Mouse (Mus musculus) spleen, adult 2 months (tissue): ENCODE data around the gene Gpr137. TPM values are rescaled to one million over a fixed set of nuclear protein-coding genes. Genes with fewer than 3 reads are reported as not detected.
A peak's percentile ranks its signal among the peaks of the same experiment; 100 is the strongest.
"Not testable (repeated sequence)": the region's sequence is repeated elsewhere in the genome, so short reads cannot be mapped to it uniquely, and the experiment has no call there.

Source experiments
- DNase-seq, 2 experiments: peaks; one replicate each; pipeline versions ENCODE4 v3.0.0 to v3.0.0-alpha.2; 2012 to 2021; ENCODE audit warnings: low spot score in 2 of 2, low read depth in 1 of 2
- H3K27ac ChIP-seq: fragments of 200-500 bp; 2 replicates; pipeline ENCODE4 v1.5.1; 2012; ENCODE audit warnings: low read length, inconsistent platforms; ENCODE audit not compliant: insufficient read depth
- H3K27me3 ChIP-seq: fragments of 200-500 bp; 2 replicates; pipeline ENCODE4 v1.6.1; 2012; ENCODE audit warnings: mild to moderate bottlenecking, moderate library complexity, low read length, inconsistent platforms; ENCODE audit not compliant: control insufficient read depth, insufficient read depth
- H3K36me3 ChIP-seq: fragments of 200-500 bp; 2 replicates; pipeline ENCODE4 v1.6.1; 2012; ENCODE audit warnings: mild to moderate bottlenecking, low read length, inconsistent platforms; ENCODE audit not compliant: control insufficient read depth, insufficient read depth
- H3K4me1 ChIP-seq: fragments of 200-500 bp; 2 replicates; pipeline ENCODE4 v1.6.1; 2011; ENCODE audit warnings: inconsistent platforms; ENCODE audit not compliant: control insufficient read depth, insufficient read depth, insufficient read length
- H3K4me3 ChIP-seq: fragments of 200-500 bp; 2 replicates; pipeline ENCODE4 v1.5.1; 2011; ENCODE audit warnings: mild to moderate bottlenecking, inconsistent platforms; ENCODE audit not compliant: insufficient read depth, insufficient read length; ENCODE audit errors: extremely low read depth
- CTCF ChIP-seq: fragments of 200-500 bp; IDR thresholded peaks from 2 replicates; pipeline ENCODE4 v1.5.1; 2011; ENCODE audit warnings: mild to moderate bottlenecking, inconsistent platforms; ENCODE audit not compliant: insufficient read depth, insufficient read length, insufficient replicate concordance; ENCODE audit errors: extremely low read depth
- POLR2A ChIP-seq: fragments of 200-500 bp; IDR thresholded peaks from 2 replicates; pipeline ENCODE4 v1.6.1; 2011; ENCODE audit warnings: low read depth, low read length, inconsistent platforms
- WGBS: fragments of 180-500 bp; shearing (Covaris S2); methylation state at CpG from one replicate; pipeline ENCODE4 v1.1.7; 2018; 5-methylcytosine and 5-hydroxymethylcytosine counted together
- polyA plus RNA-seq: library from polyadenylated mRNA; depleted of rRNA; stranded (reverse); fragments of >200 nt; gene quantifications from 2 replicates; pipeline ENCODE4 v1.2.3, GENCODE M21; 2012; rRNA removed

Gpr137 gene
- polyA plus RNA-seq, 1 experiment = 54.6 TPM

DNA sequence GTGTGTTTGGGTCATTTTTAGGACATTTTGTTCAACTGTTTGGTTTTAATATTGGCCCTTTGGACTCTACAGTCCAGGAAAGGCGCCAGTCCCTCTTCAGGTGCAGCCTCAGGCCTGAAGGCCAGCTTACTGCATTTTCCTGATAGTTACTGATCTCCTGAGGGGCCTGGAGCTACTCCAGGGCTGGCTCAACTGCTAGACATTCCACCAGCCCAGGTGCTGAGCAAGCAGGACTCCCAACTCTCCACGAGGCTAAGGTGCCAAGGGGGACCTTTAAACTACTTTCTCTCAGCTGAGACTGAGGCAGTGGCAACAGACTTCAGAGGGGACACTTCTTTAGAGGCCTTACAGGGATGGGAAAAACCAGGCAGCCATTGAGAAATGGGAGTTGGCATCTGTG, 37.4 kb downstream of the Gpr137 start:
- H3K27me3 ChIP-seq = no peaks in the 10 kb centered on the region
- 81% methylated on average over 2 of the region's 2 CpGs for WGBS
- no peak overlapping the region for H3K27ac ChIP-seq
- peaks cover 13% of the 10 kb centered on the region for H3K36me3 ChIP-seq
- H3K4me1 ChIP-seq = peaks cover 7% of the 10 kb centered on the region; the same call in 1 of the 2 replicates
- no peak overlapping the region for H3K4me3 ChIP-seq
- no peak for TF ChIP-seq POLR2A
- no peak for DNase-seq

DNA sequence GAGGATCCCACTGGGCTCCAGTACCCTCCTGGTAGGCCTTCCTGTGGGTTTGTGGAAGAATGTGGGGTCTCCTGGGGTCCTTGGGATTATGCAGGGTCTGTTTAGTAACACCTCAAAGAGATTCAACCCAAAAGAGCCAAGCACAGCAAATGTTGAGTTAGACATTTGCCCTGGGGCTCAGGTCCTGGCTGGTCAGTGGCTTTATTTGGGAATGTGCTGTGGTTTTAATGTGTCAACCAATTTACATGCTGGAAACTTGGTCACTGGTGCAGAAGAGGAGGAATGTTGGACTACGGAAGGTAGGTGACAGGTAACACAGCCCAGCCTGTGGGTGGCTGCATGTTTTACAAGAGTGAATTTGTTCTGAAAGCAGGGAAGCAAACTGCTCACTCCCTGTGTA, 39.2 kb downstream of the Gpr137 start:
- TF ChIP-seq POLR2A (no peak), CTCF (no peak)
- H3K4me3 ChIP-seq = no peak overlapping the region
- H3K27me3 ChIP-seq = no peaks in the 10 kb centered on the region
- no peak for DNase-seq
- 97% methylated on average over 1 of the region's 1 CpGs for WGBS
- H3K4me1 ChIP-seq = peaks cover 2% of the 10 kb centered on the region; the same call in 1 of the 2 replicates
- peaks cover 13% of the 10 kb centered on the region for H3K36me3 ChIP-seq
- no peak overlapping the region for H3K27ac ChIP-seq

DNA sequence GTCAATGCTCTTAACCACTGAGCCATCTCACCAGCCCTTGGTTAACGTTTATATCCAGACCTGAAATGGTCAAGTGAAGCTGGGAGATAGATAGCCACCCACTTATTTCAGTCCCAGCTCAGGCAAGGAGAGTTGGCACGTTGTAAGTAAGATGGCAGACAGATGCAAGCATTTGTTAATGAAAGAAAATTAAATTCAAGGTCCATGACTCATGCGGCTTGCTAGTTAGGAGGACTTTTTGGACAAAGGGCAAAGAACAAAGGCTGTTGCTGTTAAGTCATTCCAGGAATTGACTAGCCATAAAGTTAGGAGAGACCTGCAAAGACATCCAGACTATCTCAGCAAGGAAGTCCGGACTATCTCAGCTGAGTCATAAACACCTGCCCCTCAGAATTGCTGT, 42.6 kb downstream of the Gpr137 start:
- no peak for DNase-seq
- 91% methylated on average over 4 of the region's 4 CpGs for WGBS
- H3K4me3 ChIP-seq = no peak overlapping the region
- H3K36me3 ChIP-seq = no peaks in the 10 kb centered on the region; the same call in 1 of the 2 replicates
- TF ChIP-seq CTCF = no peak
- TF ChIP-seq POLR2A = no peak
- H3K4me1 ChIP-seq = no peaks in the 10 kb centered on the region
- H3K27ac ChIP-seq = no peak overlapping the region
- no peaks in the 10 kb centered on the region for H3K27me3 ChIP-seq

DNA sequence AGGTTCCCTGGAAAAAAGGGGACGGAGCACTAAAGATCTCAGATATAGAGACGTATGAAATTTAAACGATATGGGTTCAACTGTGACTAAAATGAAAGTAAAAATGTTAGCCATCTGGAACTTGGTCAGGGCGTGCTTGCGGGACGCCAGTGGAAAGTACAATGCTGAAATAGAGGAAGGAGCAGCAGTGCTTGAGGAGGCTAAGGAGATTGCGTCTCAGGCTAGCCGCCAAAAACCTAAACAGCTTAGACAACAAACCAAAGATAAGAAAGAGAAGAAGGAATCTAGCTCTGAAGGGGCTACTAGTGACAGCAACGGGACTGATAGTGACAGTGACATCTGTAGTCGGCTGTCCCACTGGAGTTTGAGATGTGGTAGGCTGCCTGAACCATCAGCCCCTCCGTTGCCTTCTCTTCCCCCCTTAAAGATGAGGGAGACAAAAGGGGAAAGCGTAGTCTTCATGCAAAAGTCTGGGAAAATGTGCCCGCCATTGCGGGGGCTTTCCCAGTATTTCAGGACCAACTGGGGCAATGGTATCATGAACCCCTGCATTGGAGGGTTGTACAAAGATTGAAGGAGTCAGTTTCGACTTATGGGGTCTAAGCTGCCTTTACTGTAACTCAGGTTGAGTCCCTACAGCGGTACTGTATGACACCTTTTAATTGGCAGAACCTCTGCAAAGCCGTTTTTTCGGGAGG, 46.5 kb downstream of the Gpr137 start:
- H3K4me1 ChIP-seq, H3K27ac ChIP-seq, DNase-seq, H3K36me3 ChIP-seq, H3K27me3 ChIP-seq: not testable (repeated sequence)
- peak overlapping the region; percentile 39; the same call in 1 of the 2 replicates for H3K4me3 ChIP-seq
- 51% methylated on average over 18 of the region's 18 CpGs for WGBS

DNA sequence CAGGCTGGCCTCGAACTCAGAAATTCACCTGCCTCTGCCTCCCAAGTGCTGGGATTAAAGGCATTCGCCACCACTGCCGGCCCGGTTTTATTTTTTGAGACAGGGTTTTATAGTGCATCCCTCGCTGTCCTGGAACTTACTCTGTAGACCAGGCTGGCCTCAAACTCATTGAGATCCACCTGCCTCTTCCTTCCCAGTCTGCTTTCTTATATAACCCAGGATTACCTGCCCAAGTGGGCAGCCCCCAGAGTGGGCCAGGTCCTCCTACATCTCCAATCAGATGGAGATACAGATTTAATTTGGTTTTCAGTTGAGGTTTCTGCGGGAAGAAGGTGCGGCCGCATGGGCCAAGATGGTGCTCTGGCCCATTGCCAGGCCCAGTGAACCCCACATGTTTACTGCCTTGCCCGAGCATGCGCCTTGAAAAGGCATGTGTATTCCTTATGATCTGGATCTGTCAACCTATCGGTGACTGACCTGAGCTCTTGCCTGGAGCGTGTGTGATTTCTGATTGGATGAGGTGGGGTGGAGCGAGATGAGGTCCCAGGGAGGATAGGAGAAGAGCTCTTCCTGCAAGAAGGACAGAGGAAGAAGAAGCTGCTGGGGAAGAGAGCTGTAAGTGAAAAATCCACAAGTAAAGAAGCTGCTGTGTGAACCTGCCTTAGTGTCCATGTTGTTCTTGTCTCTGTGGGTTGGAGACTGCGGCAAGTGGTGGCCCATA, 48.4 kb downstream of the Gpr137 start:
- H3K27ac ChIP-seq = no peak overlapping the region
- H3K4me1 ChIP-seq = no peaks in the 10 kb centered on the region
- no peaks in the 10 kb centered on the region for H3K27me3 ChIP-seq
- 97% methylated on average over 14 of the region's 14 CpGs for WGBS
- no peak for TF ChIP-seq POLR2A
- no peak for TF ChIP-seq CTCF
- no peak for DNase-seq
- no peaks in the 10 kb centered on the region for H3K36me3 ChIP-seq
- H3K4me3 ChIP-seq = no peak overlapping the region

DNA sequence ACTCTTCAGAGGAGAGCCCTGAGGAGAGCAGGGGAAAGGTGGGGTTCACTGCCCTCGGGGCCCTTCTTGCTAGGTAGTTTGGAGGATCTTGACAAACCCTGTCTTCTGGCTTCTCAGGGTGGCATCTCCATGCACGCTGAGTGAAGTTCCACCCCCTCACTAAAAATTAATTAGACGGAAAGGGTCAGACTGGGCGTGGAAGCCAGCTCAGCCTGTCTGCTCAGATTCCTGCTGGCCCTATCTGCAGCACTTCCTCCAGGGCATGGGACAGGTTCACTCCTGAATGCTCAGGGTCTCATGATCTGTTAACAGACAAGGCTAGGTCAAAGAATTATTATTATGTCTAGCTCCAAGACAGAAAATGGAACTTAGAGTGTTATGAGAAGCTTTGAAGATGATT, 49.8 kb downstream of the Gpr137 start:
- no peak for DNase-seq
- TF ChIP-seq CTCF = no peak
- TF ChIP-seq POLR2A = no peak
- WGBS = 88% methylated on average over 4 of the region's 4 CpGs

More for the DNA sequence above, 49.8 kb downstream of the Gpr137 start:
- Histone ChIP-seq H3K27ac (no peak overlapping the region), H3K27me3 (no peaks in the 10 kb centered on the region), H3K36me3 (no peaks in the 10 kb centered on the region), H3K4me1 (no peaks in the 10 kb centered on the region), H3K4me3 (no peak overlapping the region)

Other genes with a start within 250 kb of the Gpr137 start
- gene Rps6ka4, start 101.8 kb downstream of the Gpr137 start, polyA plus RNA-seq = 26.7 and 31.8 TPM in 2 replicates
- gene Ccdc88b, start 84.3 kb downstream of the Gpr137 start, polyA plus RNA-seq = 82.5 and 106 TPM in 2 replicates
- 135 and 150 TPM in 2 replicates for gene Trmt112, start 32.8 kb downstream of the Gpr137 start, polyA plus RNA-seq
- gene Prdx5, start 32.4 kb downstream of the Gpr137 start, polyA plus RNA-seq = 54.6 and 59.4 TPM in 2 replicates
- 48.4 and 53.7 TPM in 2 replicates for gene Esrra, start 20.7 kb downstream of the Gpr137 start, polyA plus RNA-seq
- 0.11 and 0.28 TPM in 2 replicates for gene Catsperz, start 17.1 kb downstream of the Gpr137 start, polyA plus RNA-seq
- gene Kcnk4, start 8.0 kb downstream of the Gpr137 start, polyA plus RNA-seq = 0.04 and 0.11 TPM in 2 replicates
- 24.9 and 32.5 TPM in 2 replicates for gene Bad, start 619 bp downstream of the Gpr137 start, polyA plus RNA-seq
- gene Ppp1r14b, start 32.5 kb upstream of the Gpr137 start, polyA plus RNA-seq = 69.0 and 82.5 TPM in 2 replicates
- gene Plcb3, start 34.0 kb upstream of the Gpr137 start, polyA plus RNA-seq = 31.5 and 31.7 TPM in 2 replicates
- gene Fkbp2, start 38.0 kb upstream of the Gpr137 start, polyA plus RNA-seq = 22.1 and 26.2 TPM in 2 replicates
- 20.7 and 23.9 TPM in 2 replicates for gene Vegfb, start 45.2 kb upstream of the Gpr137 start, polyA plus RNA-seq
- gene Dnajc4, start 50.1 kb upstream of the Gpr137 start, polyA plus RNA-seq = 24.1 and 25.3 TPM in 2 replicates
- 19.4 and 26.5 TPM in 2 replicates for gene Nudt22, start 53.6 kb upstream of the Gpr137 start, polyA plus RNA-seq
- gene Trpt1, start 53.7 kb upstream of the Gpr137 start, polyA plus RNA-seq = 4.7 and 6.4 TPM in 2 replicates
- 194 and 240 TPM in 2 replicates for gene Fermt3, start 77.0 kb upstream of the Gpr137 start, polyA plus RNA-seq
- gene Stip1, start 97.5 kb upstream of the Gpr137 start, polyA plus RNA-seq = 27.4 and 31.3 TPM in 2 replicates
- 13.4 and 17.9 TPM in 2 replicates for gene Macrod1, start 114.3 kb upstream of the Gpr137 start, polyA plus RNA-seq
- 0.14 and 0.16 TPM in 2 replicates for gene Flrt1, start 163.2 kb upstream of the Gpr137 start, polyA plus RNA-seq